Mouse (Mus musculus): ENCODE measurements at regions not wholly inside any gene's neighbourhood (a gene's known extent, or its start where the extent isn't known, plus 50 kb on each side); places are given as distances from the start of the nearest gene placed in this dataset.

DNA sequence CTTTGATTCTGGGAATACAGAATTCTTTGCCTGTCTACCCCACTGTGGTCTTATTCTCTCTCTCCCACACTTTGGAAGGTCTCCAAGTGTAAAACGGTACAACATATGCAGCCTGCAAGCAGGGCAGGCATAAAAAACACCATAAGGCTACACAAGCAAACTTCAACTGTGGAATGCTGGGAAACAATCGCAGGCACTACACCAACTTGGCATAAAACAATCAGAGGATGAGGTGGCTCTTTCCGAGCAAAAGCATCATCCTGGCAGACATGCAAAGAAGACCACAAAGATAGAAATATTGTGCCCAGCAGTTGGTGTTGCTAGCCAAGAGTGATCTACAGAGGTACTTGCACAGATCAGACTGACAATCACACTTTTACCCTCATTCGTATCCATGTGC is 88.0 kb upstream of the Galnt5 start:
- no peak for DNase-seq (ENCODE audit: low read depth)

DNA sequence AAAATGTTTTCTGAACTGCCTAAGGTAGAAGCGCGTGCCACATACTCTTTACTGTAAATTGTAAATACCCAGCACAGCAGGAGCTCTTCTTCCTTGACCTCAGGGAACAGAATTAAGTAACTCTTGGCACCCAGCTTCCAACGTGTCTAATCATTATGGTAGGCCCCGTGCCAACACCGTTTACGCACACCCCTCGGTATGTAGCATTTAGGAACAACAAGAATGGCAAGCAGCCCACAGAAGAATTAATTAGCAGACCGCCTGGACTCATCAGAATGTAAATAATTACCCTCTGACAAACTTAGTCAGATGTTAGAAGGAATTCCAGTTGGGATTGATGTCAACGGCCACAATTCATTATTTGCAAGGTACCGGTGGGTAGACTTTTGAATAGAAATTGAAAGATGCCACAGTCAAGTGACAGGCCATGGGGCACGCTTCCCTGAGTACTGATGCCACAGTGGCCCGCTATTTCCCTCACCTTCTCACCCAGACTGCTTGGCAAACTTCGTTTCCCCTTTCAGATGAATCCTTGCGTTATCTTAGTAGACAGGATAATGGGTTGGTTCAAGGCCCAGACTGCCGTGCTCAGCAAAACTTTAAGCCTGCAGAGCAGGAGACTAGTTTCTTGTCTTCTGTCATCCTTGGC is 81.2 kb upstream of the Galnt5 start:
- no peak for DNase-seq (ENCODE audit: low read depth)

DNA sequence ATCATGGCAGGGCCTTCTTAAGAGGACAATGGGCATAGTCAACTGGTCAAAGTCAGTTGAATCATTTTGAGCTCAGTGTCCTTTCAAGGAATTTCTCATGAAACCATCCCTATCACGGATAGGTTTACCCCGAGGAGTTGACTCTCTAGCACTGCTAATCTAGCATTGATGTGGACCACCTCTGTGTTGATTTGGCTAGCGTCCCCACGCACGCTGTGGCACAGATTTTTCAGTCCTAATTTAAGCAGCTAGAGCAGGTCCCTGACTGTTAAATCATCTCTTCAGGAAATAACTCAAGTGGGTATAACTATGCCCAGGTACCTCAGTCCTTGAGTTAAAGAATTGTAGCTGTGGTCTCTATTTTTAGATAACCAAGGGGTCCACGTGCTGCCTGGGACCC is 80.0 kb upstream of the Galnt5 start:
- DNase-seq (ENCODE audit: low read depth) = no peak

DNA sequence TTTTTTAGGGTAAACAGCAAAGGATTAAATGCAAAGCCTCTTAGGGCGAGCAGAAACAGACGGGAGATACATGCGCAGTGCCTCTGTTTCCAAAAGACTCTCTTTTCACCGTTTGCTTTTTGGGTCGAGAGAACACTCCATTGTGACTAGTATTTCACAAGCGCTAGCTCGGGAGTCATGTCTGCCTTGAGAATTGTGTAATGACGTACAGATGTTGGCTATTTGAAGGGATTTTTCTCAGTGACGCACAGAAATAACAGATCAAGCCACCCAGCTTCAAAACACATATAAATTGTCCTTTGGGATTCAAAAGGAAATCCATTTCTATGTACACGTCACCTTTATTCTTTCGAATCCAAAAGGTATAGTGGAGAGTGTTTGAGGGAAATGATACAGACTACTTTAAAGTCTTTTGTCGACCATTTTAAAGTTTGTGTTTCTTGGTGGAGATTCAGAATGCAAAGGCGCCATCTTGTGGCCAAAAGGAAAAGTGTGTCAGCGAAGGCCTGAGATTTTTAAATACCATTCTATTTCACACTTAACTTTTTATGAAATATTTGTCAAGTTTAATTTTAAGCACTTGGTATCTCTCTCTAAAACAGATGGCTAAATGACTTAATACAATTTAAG is 78.5 kb upstream of the Galnt5 start:
- DNase-seq (ENCODE audit: low read depth) = peak; percentile 84

DNA sequence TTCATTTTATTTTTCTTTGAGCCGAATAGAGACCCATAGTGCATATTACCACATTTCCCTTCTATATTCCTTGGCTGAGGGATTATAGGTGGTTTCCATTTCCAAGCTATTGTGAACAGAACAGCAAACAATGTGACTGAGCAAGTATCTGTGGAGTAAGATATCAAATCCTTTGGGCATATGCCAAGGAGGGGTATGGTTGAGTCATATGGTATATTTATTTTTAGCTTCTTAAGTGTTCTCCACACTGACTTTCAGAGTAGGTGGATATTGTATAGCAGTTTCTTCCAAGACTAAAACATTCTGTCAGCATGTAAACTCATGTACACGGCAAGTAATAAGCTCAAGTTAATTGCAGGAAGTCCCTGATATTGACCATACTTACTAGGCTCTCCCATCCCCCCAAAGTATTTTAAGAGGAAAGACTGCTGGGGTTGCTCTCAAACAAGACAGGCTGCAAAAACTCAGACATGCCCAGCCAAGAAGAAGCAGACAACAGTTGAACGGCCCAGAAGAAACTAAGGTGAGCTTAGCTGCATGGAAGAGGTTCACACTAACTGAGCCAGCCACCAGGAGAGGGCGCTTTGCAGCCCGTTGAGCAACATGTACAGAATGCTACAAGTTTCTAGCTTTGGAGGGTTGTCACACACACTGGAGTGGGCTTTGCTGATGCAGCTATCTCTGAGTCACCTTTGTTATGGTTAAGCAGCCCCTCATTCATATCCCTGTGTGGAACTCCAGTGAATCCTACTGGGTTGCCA is 63.4 kb upstream of the Galnt5 start:
- DNase-seq (ENCODE audit: low read depth) = peak; percentile 63

Data from NIH3T3 (cell line).